Mouse (Mus musculus): ENCODE data around the gene Pnliprp2. TPM values are rescaled to one million over a fixed set of nuclear protein-coding genes. Genes with fewer than 3 reads are reported as not detected.

Gene Pnliprp2
- polyA plus RNA-seq, 1 experiment from 2014 or later = not detected

DNA sequence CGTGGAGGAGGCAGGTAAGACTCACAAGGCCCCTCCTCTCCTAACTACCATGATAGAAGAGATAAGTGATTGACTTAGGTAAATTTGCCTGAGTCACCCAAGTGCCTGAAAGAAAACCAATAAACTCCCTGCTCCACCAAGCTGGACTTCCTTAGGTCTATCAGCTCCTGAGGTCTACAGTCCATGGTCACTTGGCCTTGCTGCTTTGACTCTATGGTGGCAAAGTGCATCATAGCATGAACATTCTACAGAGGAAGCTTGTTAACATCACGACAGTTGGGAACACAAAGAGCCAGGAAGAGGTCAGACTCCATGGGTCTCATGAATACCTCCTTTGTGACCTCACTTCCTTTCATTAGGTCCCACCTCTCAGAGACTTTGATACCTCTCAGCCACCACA lies 8.0 kb upstream of the Pnliprp2 start:
- Histone ChIP-seq H3K4me2 (replicated peaks) (no peak overlapping the region), H3K9me3 (peaks cover 6% of the 10 kb centered on the region; the same call in 1 of the 2 replicates), H3K9ac (no peak overlapping the region), H3K4me1 (no peaks in the 10 kb centered on the region), H3K27ac (no peak overlapping the region), H3K27me3 (no peaks in the 10 kb centered on the region), H3K4me3 (no peak overlapping the region), H3K36me3 (no peaks in the 10 kb centered on the region)
- no peak for ATAC-seq (ENCODE audit: low FRiP score, low read depth)
- WGBS = 69% methylated on average over 2 of the region's 2 CpGs

DNA sequence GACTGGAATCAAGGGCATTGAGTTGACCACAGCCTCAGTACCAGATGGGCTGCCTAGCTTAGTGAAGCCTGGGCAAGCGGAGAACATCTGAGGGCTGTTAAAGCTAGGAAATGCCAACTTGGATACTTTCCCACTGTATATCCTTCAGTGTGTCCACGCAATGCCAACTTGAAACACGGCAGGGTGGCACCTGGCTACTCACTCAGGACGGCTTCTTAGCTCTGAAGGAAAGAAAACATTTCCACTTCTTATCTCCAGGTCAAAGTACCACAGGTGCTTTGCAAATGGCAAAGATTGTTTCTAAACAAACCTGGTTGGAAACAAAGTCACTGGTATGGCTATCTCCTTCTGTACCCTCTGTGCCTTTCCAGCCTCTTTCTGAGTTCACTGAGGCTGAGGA lies 648 bp upstream of the Pnliprp2 start:
- Histone ChIP-seq H3K9ac (no peak overlapping the region), H3K4me1 (peaks cover 6% of the 10 kb centered on the region), H3K36me3 (no peaks in the 10 kb centered on the region), H3K27me3 (0 out of 2 replicates have a peak, but pooled peaks cover 3% of the 10 kb centered on the region), H3K4me2 (replicated peaks) (no peak overlapping the region), H3K4me3 (no peak overlapping the region), H3K27ac (no peak overlapping the region), H3K9me3 (peaks cover 6% of the 10 kb centered on the region; the same call in 1 of the 2 replicates)
- WGBS = 90% methylated on average over 4 of the region's 4 CpGs
- no peak for ATAC-seq (ENCODE audit: low FRiP score, low read depth)

DNA sequence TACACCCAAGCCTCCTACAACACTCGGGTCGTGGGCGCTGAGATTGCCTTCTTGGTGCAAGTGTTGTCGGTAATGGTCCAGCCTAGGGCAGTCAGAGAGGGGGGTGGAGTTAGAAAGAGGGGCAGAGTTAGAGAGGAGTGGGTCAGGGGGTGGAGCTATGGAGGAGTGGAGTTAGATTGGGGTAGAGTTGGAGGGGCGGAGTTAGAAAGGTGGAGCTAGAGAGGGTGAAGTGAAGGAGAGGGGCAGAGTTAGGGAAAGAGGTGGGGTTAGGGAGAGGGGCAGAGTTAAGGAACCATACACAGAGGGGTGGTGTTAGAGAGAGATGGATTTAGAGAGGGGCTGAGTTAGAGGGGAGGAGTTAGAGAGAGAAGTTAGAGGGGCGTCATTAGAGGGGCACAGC lies 2.8 kb downstream of the Pnliprp2 start:
- no peaks in the 10 kb centered on the region for H3K9me3 ChIP-seq
- H3K4me3 ChIP-seq = no peak overlapping the region
- 0 out of 2 replicates have a peak, but pooled peaks have one; percentile 58 for ATAC-seq (ENCODE audit: low FRiP score, low read depth)

DNA sequence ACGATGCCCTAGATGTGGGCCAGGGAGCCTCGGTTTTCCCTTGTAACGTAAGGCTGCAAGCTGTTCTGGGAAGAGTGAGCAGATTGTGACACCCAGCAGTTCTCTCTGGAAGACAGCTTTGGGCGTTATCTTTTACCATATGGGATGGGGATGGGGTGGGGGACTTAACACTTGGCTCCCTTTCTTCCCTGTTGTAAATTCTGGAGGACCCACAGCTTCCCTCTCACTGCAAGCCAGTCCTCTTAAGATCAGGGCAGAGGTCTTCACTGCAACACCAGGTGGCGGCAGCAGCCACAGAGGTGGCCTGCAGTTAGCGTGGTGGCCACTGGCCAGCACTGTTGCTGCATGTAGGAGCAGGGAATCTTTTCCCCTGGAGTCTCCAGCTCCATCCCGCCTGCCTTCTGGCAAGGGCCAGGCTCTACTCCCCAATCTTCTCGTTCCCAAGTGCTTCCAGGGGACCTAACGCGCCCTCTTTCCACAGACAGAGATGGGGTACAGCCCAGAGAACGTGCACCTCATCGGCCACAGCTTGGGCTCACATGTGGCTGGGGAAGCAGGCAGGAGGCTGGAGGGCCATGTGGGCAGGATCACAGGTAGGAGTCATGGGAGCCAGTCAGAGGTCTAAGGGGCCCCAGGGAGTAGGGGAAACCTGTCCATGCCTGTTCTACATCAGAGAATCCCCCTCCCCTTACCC lies 3.5 kb downstream of the Pnliprp2 start:
- no peaks in the 10 kb centered on the region for H3K36me3 ChIP-seq
- no peak overlapping the region for H3K27ac ChIP-seq
- H3K9me3 ChIP-seq = no peaks in the 10 kb centered on the region
- H3K9ac ChIP-seq = 0 out of 2 replicates have a peak overlapping the region, but pooled peaks have one; percentile 35
- peak overlapping the region; percentile 40 for H3K4me2 ChIP-seq (replicated peaks)
- H3K4me3 ChIP-seq = no peak overlapping the region
- peaks cover 26% of the 10 kb centered on the region for H3K4me1 ChIP-seq
- ATAC-seq (ENCODE audit: low FRiP score, low read depth) = peak; percentile 56; the same call in 1 of the 2 replicates
- 0 out of 2 replicates have a peak, but pooled peaks cover 3% of the 10 kb centered on the region for H3K27me3 ChIP-seq
- WGBS = 5% methylated on average over 12 of the region's 12 CpGs

More for the DNA sequence above, 2.8 kb downstream of the Pnliprp2 start:
- Histone ChIP-seq H3K27me3 (0 out of 2 replicates have a peak, but pooled peaks cover 3% of the 10 kb centered on the region), H3K4me1 (peaks cover 25% of the 10 kb centered on the region), H3K27ac (no peak overlapping the region), H3K4me2 (replicated peaks) (no peak overlapping the region), H3K36me3 (no peaks in the 10 kb centered on the region), H3K9ac (no peak overlapping the region)
- WGBS = 28% methylated on average over 6 of the region's 6 CpGs

DNA sequence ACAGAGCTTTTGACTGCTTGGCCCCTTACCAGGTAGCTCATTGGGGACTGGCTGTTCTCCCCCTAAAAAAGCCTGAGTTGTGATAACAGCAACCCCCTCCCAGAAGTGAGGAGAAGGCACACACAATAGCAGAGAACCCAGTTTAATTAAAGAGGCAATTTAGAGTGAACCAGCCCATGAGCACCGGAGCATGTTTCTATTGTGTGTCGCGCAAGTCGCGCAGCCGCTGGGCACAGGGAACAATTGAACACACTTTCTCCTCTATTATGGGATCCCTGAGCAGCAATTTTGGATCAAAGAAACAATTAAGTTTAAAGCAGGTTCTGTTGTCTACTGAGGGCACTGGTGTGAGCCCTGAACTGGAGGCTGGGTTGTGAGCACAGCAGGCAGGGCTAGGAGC lies 7.8 kb downstream of the Pnliprp2 start:
- Histone ChIP-seq H3K4me1 (peaks cover 26% of the 10 kb centered on the region), H3K27me3 (no peaks in the 10 kb centered on the region), H3K4me3 (no peak overlapping the region), H3K27ac (no peak overlapping the region), H3K36me3 (no peaks in the 10 kb centered on the region), H3K9me3 (no peaks in the 10 kb centered on the region), H3K9ac (no peak overlapping the region), H3K4me2 (replicated peaks) (no peak overlapping the region)
- 84% methylated on average over 6 of the region's 6 CpGs for WGBS
- ATAC-seq (ENCODE audit: low FRiP score, low read depth) = no peak

DNA sequence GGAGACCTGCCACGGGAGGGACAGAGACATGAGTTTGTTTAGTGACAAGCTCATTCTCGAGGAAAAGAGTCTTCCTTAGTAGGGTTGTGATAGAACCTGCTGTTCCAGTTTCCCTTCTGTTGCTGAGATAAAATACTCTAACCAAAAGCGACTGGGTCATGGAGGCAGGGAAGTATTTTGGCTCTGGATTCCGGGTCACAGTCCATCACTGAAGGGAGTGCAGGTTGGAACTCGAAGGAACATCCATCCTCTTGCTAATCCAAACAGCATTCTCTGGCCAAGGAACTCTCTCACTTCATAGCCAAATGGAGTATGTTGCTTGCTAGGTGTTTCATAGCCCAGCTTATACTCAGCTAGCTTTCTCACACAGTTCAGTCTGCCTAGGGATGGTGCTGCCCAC lies 16.9 kb downstream of the Pnliprp2 start:
- Histone ChIP-seq H3K27ac (no peak overlapping the region), H3K27me3 (no peaks in the 10 kb centered on the region), H3K9me3 (no peaks in the 10 kb centered on the region), H3K4me3 (no peak overlapping the region), H3K4me1 (no peaks in the 10 kb centered on the region), H3K4me2 (replicated peaks) (no peak overlapping the region), H3K9ac (no peak overlapping the region), H3K36me3 (no peaks in the 10 kb centered on the region)
- ATAC-seq (ENCODE audit: low FRiP score, low read depth) = no peak
- WGBS = 79% methylated on average over 5 of the region's 5 CpGs

DNA sequence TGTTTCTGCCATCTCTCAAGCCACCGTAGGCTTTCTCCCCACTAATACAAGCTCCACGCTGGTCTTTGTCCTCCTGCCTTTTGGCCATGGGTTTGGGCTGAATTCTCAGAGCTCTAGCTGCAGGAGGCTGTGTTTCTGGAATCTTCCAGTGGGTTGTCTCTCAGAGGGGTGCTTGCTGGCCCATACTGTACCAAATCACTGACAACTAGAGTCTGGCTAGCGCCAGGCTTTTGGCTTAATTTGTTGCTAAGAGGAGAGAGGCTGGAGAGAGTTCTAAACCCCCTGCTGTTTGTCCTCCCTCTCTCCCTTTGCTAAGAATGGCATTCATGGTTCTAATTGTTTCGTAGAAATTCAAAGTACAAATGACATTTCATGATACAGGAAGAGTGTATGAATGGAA lies 22.0 kb downstream of the Pnliprp2 start:
- no peak overlapping the region for H3K4me2 ChIP-seq (replicated peaks)
- no peak overlapping the region for H3K9ac ChIP-seq
- no peaks in the 10 kb centered on the region for H3K36me3 ChIP-seq
- H3K4me1 ChIP-seq = no peaks in the 10 kb centered on the region
- ATAC-seq (ENCODE audit: low FRiP score, low read depth) = no peak
- no peaks in the 10 kb centered on the region for H3K9me3 ChIP-seq
- no peak overlapping the region for H3K4me3 ChIP-seq
- WGBS = 68% methylated on average over 4 of the region's 4 CpGs
- H3K27ac ChIP-seq = no peak overlapping the region
- no peaks in the 10 kb centered on the region for H3K27me3 ChIP-seq

DNA sequence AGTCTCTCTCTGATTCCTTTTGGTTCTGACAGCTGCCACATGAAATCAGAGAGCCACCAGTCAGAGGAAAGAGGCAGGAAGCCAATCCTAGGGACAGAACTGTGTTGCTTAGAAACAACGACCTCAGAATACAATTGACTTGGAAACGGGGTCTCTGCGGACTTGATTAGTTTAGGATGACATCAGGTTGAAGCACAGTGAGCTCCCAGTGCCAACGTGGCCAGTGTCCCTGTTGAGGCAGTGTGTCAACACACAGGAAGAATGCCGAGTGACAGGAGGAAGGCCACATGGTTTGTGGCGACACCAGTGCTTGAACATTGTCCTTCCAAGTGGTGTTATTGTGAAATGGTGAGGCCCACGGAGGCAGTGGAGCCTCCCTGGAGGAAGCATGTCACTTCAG lies 24.4 kb downstream of the Pnliprp2 start:
- no peaks in the 10 kb centered on the region for H3K4me1 ChIP-seq
- no peaks in the 10 kb centered on the region for H3K9me3 ChIP-seq
- no peaks in the 10 kb centered on the region for H3K36me3 ChIP-seq
- H3K27ac ChIP-seq = no peak overlapping the region
- H3K27me3 ChIP-seq = no peaks in the 10 kb centered on the region
- WGBS = 68% methylated on average over 7 of the region's 7 CpGs
- no peak overlapping the region for H3K4me3 ChIP-seq
- no peak overlapping the region for H3K9ac ChIP-seq
- no peak overlapping the region for H3K4me2 ChIP-seq (replicated peaks)
- no peak for ATAC-seq (ENCODE audit: low FRiP score, low read depth)

DNA sequence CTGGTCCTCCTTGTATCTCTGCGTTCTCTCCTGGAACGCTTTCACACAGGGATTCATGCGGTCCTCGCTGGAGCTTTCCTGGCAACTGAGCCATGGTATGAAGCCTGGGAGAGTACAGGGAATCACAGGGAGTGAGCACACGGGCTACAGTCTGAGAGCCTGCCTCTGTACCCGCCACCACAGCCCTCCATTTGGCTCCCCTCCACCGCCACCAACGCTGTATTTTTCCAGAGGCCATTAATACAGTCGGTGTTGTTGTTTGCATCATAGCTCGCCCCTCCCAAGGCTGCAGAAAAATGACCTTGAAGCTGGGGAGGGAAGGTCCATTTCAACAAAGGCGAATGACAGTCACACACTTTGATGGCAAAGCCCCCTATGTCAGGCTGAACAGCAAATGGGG lies 29.7 kb downstream of the Pnliprp2 start:
- WGBS = 71% methylated on average over 11 of the region's 11 CpGs
- H3K9ac ChIP-seq = no peak overlapping the region
- no peak overlapping the region for H3K4me3 ChIP-seq
- no peak overlapping the region for H3K4me2 ChIP-seq (replicated peaks)
- H3K27me3 ChIP-seq = no peaks in the 10 kb centered on the region
- H3K27ac ChIP-seq = no peak overlapping the region
- peaks cover 2% of the 10 kb centered on the region for H3K4me1 ChIP-seq
- no peaks in the 10 kb centered on the region for H3K9me3 ChIP-seq
- no peak for ATAC-seq (ENCODE audit: low FRiP score, low read depth)
- no peaks in the 10 kb centered on the region for H3K36me3 ChIP-seq

DNA sequence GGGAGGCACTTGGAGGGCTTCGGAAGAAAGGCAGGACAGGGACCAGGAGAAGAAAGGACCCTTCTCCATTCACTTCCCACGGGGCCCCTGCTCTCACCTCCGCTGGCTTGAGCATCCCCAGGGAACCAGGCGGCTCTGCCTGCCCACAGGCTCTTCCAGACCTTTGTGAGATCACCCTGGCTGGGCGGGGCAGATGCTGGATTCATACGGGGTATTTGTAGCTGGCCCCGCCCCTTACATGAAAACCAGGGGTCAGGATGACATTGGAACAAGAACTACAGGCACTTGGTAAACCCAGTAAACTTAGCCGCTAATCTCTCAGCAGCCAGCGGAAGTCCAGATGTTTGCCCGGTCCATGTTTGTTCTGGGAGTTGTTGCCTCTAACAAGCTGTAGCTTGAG lies 34.8 kb downstream of the Pnliprp2 start, which contains the start of gene 1700019N19Rik:
Gene 1700019N19Rik (minus strand): TSS at position 178 of the 400 bp plus-strand sequence.
- Histone ChIP-seq H3K36me3 (peaks cover 4% of the 10 kb centered on the region), H3K27me3 (no peaks in the 10 kb centered on the region), H3K4me2 (replicated peaks) (no peak within 1 kb of the TSS), H3K4me1 (peaks cover 8% of the 10 kb centered on the region), H3K4me3 (no peak within 1 kb of the TSS), H3K9ac (no peak within 1 kb of the TSS), H3K27ac (no peak within 1 kb of the TSS), H3K9me3 (no peaks in the 10 kb centered on the region)
- WGBS = 38% methylated on average over 10 of the region's 10 CpGs
- no peak for ATAC-seq (ENCODE audit: low FRiP score, low read depth)

DNA sequence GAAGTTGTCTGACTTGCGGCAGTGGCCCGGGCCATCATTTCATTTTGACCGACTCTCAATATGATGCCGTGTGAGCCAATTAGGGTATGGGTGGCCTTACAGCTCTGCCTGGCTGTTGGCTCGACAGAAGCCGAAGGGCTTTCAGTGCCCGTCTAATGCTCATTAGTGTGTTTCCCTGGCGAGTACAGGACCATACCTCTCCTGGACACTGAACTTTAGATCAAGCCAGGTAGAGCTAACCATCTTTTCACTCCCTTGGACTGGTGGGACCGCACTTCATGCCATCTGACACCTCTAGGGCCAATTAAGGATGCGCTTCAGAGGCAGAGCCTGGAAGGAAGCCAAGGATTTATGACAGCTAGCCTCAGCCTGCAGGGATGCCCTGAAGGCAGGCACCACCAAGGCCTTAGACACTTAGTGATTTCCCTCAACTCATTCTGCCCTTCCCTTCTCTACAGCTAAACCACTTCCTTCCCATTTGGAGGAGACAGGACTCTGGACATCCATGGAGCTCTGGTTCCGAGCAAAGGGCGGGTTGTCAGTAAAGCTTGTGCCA lies 35.7 kb downstream of the Pnliprp2 start:
- Histone ChIP-seq H3K9me3 (no peaks in the 10 kb centered on the region), H3K27ac (no peak overlapping the region), H3K36me3 (peaks cover 9% of the 10 kb centered on the region), H3K4me1 (peaks cover 8% of the 10 kb centered on the region), H3K4me2 (replicated peaks) (no peak overlapping the region), H3K27me3 (no peaks in the 10 kb centered on the region), H3K9ac (no peak overlapping the region), H3K4me3 (no peak overlapping the region)
- ATAC-seq (ENCODE audit: low FRiP score, low read depth) = no peak
- 60% methylated on average over 12 of the region's 12 CpGs for WGBS

DNA sequence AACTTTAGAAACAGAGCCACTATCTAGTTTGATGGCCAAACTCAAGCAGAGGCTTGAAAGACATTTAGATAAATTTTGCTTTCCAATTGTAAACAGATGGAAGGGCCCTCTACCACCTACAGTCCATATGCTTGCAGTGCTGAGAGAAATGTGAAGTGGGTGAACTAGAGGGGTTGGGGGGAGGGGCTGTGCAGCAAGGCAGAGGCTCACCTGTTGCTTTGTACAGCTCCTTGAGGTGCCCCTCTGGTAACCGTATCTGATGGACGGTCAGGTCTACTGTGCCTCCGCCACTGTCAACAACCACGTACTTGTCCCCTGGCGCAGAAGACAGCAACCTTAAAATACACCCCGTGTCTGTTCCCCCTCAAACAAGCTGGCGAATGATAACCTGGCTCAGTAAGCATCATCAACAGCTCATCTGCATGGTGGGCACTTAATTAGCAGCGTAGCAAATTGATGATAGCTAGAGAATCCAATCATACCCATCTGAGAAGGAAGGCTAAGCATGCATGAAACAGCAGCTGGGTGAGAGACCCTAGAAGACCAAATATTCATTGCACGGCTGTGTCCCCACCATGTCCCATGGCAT lies 45.8 kb downstream of the Pnliprp2 start:
- H3K36me3 ChIP-seq = no peaks in the 10 kb centered on the region
- no peak overlapping the region for H3K4me3 ChIP-seq
- H3K4me1 ChIP-seq = no peaks in the 10 kb centered on the region
- 89% methylated on average over 9 of the region's 9 CpGs for WGBS
- no peak overlapping the region for H3K4me2 ChIP-seq (replicated peaks)
- no peak for ATAC-seq (ENCODE audit: low FRiP score, low read depth)
- H3K9me3 ChIP-seq = peaks cover 5% of the 10 kb centered on the region; the same call in 1 of the 2 replicates
- no peak overlapping the region for H3K9ac ChIP-seq
- no peak overlapping the region for H3K27ac ChIP-seq
- no peaks in the 10 kb centered on the region for H3K27me3 ChIP-seq
